Mouse (Mus musculus) testis, adult 2 months (tissue): ENCODE data around the gene Klf12.

Experiments
- CTCF ChIP-seq: fragments of 200-500 bp; IDR thresholded peaks from 2 replicates; pipeline ENCODE4 v1.5.1; 2012; ENCODE audit warnings: low read depth, mild to moderate bottlenecking, inconsistent platforms, low read length, moderate library complexity; ENCODE audit not compliant: control insufficient read depth, insufficient read depth, insufficient replicate concordance
- POLR2A ChIP-seq: fragments of 200-500 bp; IDR thresholded peaks from 2 replicates; pipeline ENCODE4 v1.6.1; 2012; ENCODE audit warnings: low read depth, mild to moderate bottlenecking, inconsistent platforms, low read length, moderate library complexity; ENCODE audit not compliant: control insufficient read depth

DNA sequence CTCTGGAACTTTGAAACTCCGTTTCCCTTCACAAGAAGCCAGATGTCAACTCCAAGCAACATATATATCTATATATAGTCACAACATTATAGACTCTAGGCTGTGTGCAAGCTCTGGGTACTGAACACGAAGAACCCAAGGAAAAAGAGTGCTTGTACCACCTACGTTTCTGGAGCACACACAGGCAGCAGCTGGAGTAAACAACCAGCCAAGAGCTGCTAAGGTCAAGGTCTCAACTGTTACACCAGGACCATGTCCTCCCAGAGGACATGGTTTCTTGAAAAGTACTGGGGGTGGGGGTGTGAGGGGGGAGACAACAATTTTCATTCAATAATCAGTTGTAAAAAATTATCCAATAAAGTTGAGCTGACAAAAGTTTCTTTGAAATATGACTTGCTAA, 2.7 kb downstream of the Klf12 start:
- TF ChIP-seq POLR2A (no peak), CTCF (no peak)
